Mouse (Mus musculus) liver, embryonic 14.5 days (tissue): Measurements from ENCODE around the gene Ppip5k2. TPM values are rescaled to one million over a fixed set of nuclear protein-coding genes. Genes with fewer than 3 reads are reported as not detected.
A peak's percentile ranks its signal among the peaks of the same experiment; 100 is the strongest.

Source experiments
- ATAC-seq: fragments of 200-750 bp; cut with Nextera tagmentation; 2 replicates; pipeline ENCODE4 v1.8.0; 2017; ENCODE audit warnings: moderate number of reproducible peaks, mild to moderate bottlenecking, moderate library complexity; ENCODE audit not compliant: insufficient read depth
- DNase-seq, 3 experiments: peaks; one replicate each; pipeline ENCODE4 v3.0.0-alpha.2; 2012 to 2013; ENCODE audit warnings: low read depth in 3 of 3, low spot score in 3 of 3
- H3K27ac ChIP-seq: fragments of 300-500 bp; sonication (generic); 2 replicates; pipeline ENCODE4 v1.5.1; 2014; ENCODE audit warnings: moderate library complexity, mild to moderate bottlenecking, control low read depth, inconsistent platforms
- H3K27me3 ChIP-seq: fragments of 300-500 bp; sonication (generic); 2 replicates; pipeline ENCODE4 v1.6.1; 2014; ENCODE audit warnings: mild to moderate bottlenecking, low read length, moderate library complexity; ENCODE audit not compliant: control insufficient read depth, insufficient read depth
- H3K36me3 ChIP-seq: fragments of 300-500 bp; sonication (generic); replicated peaks from 2 replicates; pipeline ENCODE4 v1.6.1; 2014; ENCODE audit warnings: low read depth; ENCODE audit not compliant: control insufficient read depth, insufficient read depth
- H3K4me1 ChIP-seq, 2 experiments: fragments of 200-500 bp in 1 of 2; fragments of 300-500 bp in 1 of 2; sonication (generic) in 1 of 2; replicated peaks; 2 replicates each; pipeline ENCODE4 v1.6.1; 2012 to 2014; ENCODE audit warnings: antibody characterized with exemption in 1 of 2, inconsistent platforms in 1 of 2, low read length in 1 of 2; ENCODE audit not compliant: control insufficient read depth in 2 of 2, insufficient read depth in 2 of 2
- H3K4me2 ChIP-seq: fragments of 300-500 bp; sonication (generic); 2 replicates; pipeline ENCODE4 v1.6.1; 2014; ENCODE audit warnings: low read depth, mild to moderate bottlenecking, control low read depth, moderate library complexity
- H3K4me3 ChIP-seq, 2 experiments: fragments of 200-500 bp in 1 of 2; fragments of 300-500 bp in 1 of 2; sonication (generic) in 1 of 2; 2 replicates each; pipeline ENCODE4 v1.5.1; 2012 to 2014; ENCODE audit warnings: low read depth in 2 of 2, low read length in 2 of 2, mild to moderate bottlenecking in 2 of 2, control low read depth in 1 of 2, inconsistent platforms in 1 of 2, moderate library complexity in 1 of 2; ENCODE audit not compliant: insufficient read depth in 1 of 2
- H3K9ac ChIP-seq: fragments of 300-500 bp; sonication (generic); replicated peaks from 2 replicates; pipeline ENCODE4 v1.6.1; 2014; ENCODE audit warnings: mild to moderate bottlenecking, control low read depth, moderate library complexity
- H3K9me3 ChIP-seq: fragments of 300-500 bp; sonication (generic); 2 replicates; pipeline ENCODE4 v1.6.1; 2016; ENCODE audit warnings: low read length, mixed read lengths; ENCODE audit not compliant: control insufficient read depth
- CTCF ChIP-seq: IDR thresholded peaks from 2 replicates; pipeline ENCODE4 v1.5.1; 2016; ENCODE audit warnings: antibody characterized with exemption, low read depth, control low read depth
- EP300 ChIP-seq: IDR thresholded peaks from 2 replicates; pipeline ENCODE4 v1.6.1; 2016; ENCODE audit warnings: antibody characterized with exemption, low read depth
- WGBS: fragments of 180-500 bp; shearing (Covaris S2); extraction: QIAGEN DNeasy Blood & Tissue Kit; methylation state at CpG from one replicate; pipeline ENCODE4 v1.1.7; 2014; ENCODE audit not compliant: insufficient replicate concordance; 5-methylcytosine and 5-hydroxymethylcytosine counted together
- polyA plus RNA-seq, 2 experiments: library from polyadenylated mRNA; depleted of rRNA in 1 of 2; stranded (reverse) in 1 of 2; unstranded in 1 of 2; fragments of >200 nt; fragmentation: Nextera tagmentation in 1 of 2; extraction: Ambion mirVana in 1 of 2; gene quantifications; 2 replicates each; pipeline versions ENCODE4 v1.2.1 to v1.2.3; 2012 to 2014

Ppip5k2 gene
- polyA plus RNA-seq, 2 experiments, result 7.3 to 10.4 TPM

DNA sequence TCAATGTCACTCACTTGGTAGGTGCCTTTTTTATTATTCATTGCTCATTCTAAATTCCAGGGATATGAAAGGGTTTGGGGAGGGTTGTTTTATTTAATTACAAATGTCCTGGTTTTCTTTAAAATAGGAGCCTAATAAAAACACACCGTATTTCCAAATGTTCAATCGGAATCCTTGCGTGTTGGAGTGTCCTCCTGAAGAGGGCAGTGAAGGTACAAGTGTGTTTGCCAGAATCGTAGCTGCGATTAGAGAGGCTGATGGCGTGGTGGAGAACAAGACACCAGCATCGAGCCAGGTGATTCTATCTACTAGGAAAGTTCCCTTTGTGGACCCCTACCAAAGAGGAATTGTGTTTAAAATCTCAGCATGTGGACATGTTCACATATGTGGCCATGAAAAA lies 14.7 kb upstream of the Ppip5k2 start:
- ATAC-seq (no peak), DNase-seq (no peak)
- Histone ChIP-seq H3K36me3 (no peaks in the 10 kb centered on the region; the same call in 1 of the 2 replicates), H3K9me3 (no peaks in the 10 kb centered on the region), H3K4me2 (no peak overlapping the region), H3K27ac (no peak overlapping the region), H3K9ac (no peak overlapping the region), H3K27me3 (no peaks in the 10 kb centered on the region), H3K4me1 (peaks cover 6 to 7% of the 10 kb centered on the region in 2 experiments), H3K4me3 (no peak overlapping the region)
- TF ChIP-seq CTCF (no peak), EP300 (no peak)
- WGBS, result 83% methylated on average over 7 of the region's 7 CpGs

DNA sequence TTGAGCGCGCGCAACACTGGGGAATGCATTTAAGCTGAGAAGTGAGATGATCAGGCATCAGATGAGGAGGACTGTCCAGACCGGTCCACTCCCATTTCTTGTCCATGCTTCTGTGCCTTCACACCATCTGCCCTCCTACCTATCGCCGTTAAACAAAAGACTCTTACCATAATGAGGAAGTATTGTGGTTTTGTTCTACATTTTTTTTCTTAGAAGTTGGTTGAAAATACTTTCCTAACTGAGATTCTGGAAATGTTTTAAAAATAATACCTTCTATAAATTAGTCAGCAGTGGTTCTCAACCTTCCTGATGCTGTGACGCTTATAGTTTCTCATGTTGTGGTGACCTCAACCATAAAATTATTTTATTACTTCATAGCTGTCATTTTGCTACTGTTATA lies 11.5 kb upstream of the Ppip5k2 start:
- TF ChIP-seq EP300 (no peak), CTCF (no peak)
- DNase-seq (no peak), ATAC-seq (no peak)
- no peaks in the 10 kb centered on the region; the same call in 1 of the 2 replicates for H3K36me3 ChIP-seq
- H3K9me3 ChIP-seq, result no peaks in the 10 kb centered on the region
- H3K4me3 ChIP-seq, result no peak overlapping the region
- H3K9ac ChIP-seq, result no peak overlapping the region
- 80% methylated on average over 7 of the region's 7 CpGs for WGBS
- no peak overlapping the region for H3K4me2 ChIP-seq
- no peak overlapping the region for H3K27ac ChIP-seq
- H3K27me3 ChIP-seq, result no peaks in the 10 kb centered on the region
- H3K4me1 ChIP-seq, result peaks cover 6 to 7% of the 10 kb centered on the region in 2 experiments

DNA sequence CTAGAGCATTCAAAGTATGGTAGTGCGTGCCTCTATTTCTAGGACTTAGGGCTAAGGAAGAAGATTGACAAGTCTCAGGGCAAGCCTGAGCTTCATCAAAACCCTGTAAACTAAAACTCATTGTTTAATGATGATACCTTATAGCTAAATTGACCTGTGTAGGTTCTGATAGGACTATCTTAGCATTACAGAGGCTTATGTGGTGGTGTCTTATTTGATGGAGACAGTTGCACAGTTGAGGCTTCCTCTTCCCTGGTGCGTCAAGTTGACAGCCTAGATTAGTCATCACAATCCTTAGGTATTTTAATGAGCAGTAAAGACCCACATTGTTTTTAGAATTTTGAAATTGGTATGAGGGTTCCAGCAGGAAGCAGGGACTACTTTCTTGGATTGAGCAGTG lies 3.8 kb upstream of the Ppip5k2 start:
- Histone ChIP-seq H3K27ac (no peak overlapping the region), H3K9ac (no peak overlapping the region), H3K9me3 (no peaks in the 10 kb centered on the region), H3K4me1 (peaks cover 18 to 22% of the 10 kb centered on the region in 2 experiments), H3K27me3 (no peaks in the 10 kb centered on the region), H3K4me3 (no peak overlapping the region), H3K4me2 (no peak overlapping the region), H3K36me3 (peaks cover 4% of the 10 kb centered on the region; the same call in 1 of the 2 replicates)
- ATAC-seq (no peak), DNase-seq (peak in 1 of 3 experiments; percentile 36)
- 57% methylated on average over 2 of the region's 2 CpGs for WGBS
- TF ChIP-seq EP300 (no peak), CTCF (no peak)

DNA sequence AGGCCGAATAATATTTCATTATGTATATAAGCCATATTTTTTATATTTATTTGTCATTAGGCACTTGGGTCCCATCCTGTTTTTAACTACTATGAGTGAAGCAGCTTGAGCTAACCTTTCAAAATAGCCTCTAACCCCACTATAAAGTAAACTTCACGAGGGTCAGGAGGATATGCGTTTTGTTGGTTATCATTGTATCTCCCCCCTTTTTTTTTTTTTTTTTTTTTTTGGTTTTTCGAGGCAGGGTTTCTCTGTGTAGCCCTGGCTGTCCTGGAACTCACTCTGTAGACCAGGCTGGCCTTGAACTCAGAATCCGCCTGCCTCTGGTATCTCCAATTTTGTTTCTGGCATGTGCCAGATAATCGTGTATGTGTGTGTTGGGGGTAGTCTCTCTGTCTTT lies 3.2 kb upstream of the Ppip5k2 start:
- no peak for TF ChIP-seq CTCF
- TF ChIP-seq EP300, result no peak
- WGBS, result 58% methylated on average over 6 of the region's 6 CpGs
- Histone ChIP-seq H3K4me1 (peaks cover 18 to 22% of the 10 kb centered on the region in 2 experiments), H3K9ac (no peak overlapping the region), H3K9me3 (no peaks in the 10 kb centered on the region), H3K4me3 (no peak overlapping the region), H3K4me2 (no peak overlapping the region), H3K36me3 (peaks cover 4% of the 10 kb centered on the region; the same call in 1 of the 2 replicates), H3K27me3 (no peaks in the 10 kb centered on the region), H3K27ac (no peak overlapping the region)
- no peak for DNase-seq
- no peak for ATAC-seq

DNA sequence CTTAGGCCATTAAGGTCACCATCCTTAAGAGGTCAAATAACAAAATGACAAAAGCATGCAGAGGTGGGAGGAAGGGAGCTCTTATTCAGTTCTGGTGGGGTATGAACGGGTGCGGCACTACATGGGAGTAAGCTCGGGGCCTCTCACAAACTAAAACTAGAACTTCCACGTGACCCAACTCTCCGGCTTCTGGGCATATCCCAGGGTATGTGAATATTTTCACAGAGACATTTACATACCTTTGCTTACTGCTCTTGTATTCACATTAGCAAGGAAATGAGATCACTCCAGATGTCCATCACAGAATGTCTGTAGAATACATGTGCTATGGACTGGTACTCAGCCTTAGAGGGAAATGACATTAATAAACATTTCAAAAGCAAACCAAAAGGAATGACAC lies 1.5 kb upstream of the Ppip5k2 start:
- 79% methylated on average over 5 of the region's 5 CpGs for WGBS
- Histone ChIP-seq H3K36me3 (peaks cover 4% of the 10 kb centered on the region; the same call in 1 of the 2 replicates), H3K27me3 (no peaks in the 10 kb centered on the region), H3K4me2 (peak overlapping the region; percentile 78), H3K4me3 (no peak overlapping the region), H3K27ac (no peak overlapping the region), H3K4me1 (peaks cover 22% of the 10 kb centered on the region in 2 experiments), H3K9me3 (no peaks in the 10 kb centered on the region), H3K9ac (no peak overlapping the region)
- ATAC-seq (no peak), DNase-seq (no peak)
- TF ChIP-seq EP300 (no peak), CTCF (no peak)
